Mouse (Mus musculus): ENCODE measurements around the gene Cox15. TPM values are rescaled to one million over a fixed set of nuclear protein-coding genes. Genes with fewer than 3 reads are reported as not detected.

The Cox15 gene
- total and polyA plus RNA-seq, 3 experiments, result 30.2 to 59.1 (median 32.4) TPM

GRCm38 (mm10) chr19:43795511-43795910 lies 42.7 kb upstream of the Cox15 start:
- Histone ChIP-seq H3K79me2 (ENCODE audit: control insufficient read depth, insufficient read depth, low read length, poor library complexity) (no peaks in the 10 kb centered on the region), H3K27ac (ENCODE audit: control insufficient read depth, low read depth, low read length) (no peak overlapping the region), H3K4me1 (ENCODE audit: control insufficient read depth in 1 of 2, insufficient read depth in 2 of 2, low read length in 2 of 2) (no peaks in the 10 kb centered on the region), H3K9ac (ENCODE audit: control insufficient read depth, low read depth, low read length, poor library complexity, severe bottlenecking) (no peak overlapping the region), H3K36me3 (ENCODE audit: control insufficient read depth in 1 of 2, insufficient read depth in 2 of 2, low read length in 2 of 2) (no peaks in the 10 kb centered on the region), H3K27me3 (ENCODE audit: control insufficient read depth in 1 of 2, insufficient read depth in 2 of 2, low read length in 2 of 2) (peaks cover 0 to 2% of the 10 kb centered on the region in 2 experiments; a peak in 2 of 4 replicates), H3K4me3 (ENCODE audit: control insufficient read depth in 1 of 2, insufficient read depth in 1 of 2, low read depth in 2 of 2, low read length in 2 of 2) (no peak overlapping the region), H3K9me3 (replicated peaks; ENCODE audit: insufficient read depth, low read length) (no peaks in the 10 kb centered on the region)
- DNase-seq (ENCODE audit: low read depth, low spot score), result no peak
- TF ChIP-seq TBP (IDR thresholded peaks at IDR 0.05; ENCODE audit: low read depth, low read length) (no peak), ELF1 (IDR thresholded peaks at IDR 0.05; ENCODE audit: low read depth, low read length) (no peak), TAL1 (IDR thresholded peaks at IDR 0.05; ENCODE audit: low read length) (no peak)

GRCm38 (mm10) chr19:43793951-43794350 lies 41.2 kb upstream of the Cox15 start:
- Histone ChIP-seq H3K9me3 (replicated peaks; ENCODE audit: insufficient read depth, low read length) (no peaks in the 10 kb centered on the region), H3K27me3 (ENCODE audit: control insufficient read depth in 1 of 2, insufficient read depth in 2 of 2, low read length in 2 of 2) (peaks cover 0 to 2% of the 10 kb centered on the region in 2 experiments; a peak in 2 of 4 replicates), H3K9ac (ENCODE audit: control insufficient read depth, low read depth, low read length, poor library complexity, severe bottlenecking) (no peak overlapping the region), H3K79me2 (ENCODE audit: control insufficient read depth, insufficient read depth, low read length, poor library complexity) (no peaks in the 10 kb centered on the region), H3K4me1 (ENCODE audit: control insufficient read depth in 1 of 2, insufficient read depth in 2 of 2, low read length in 2 of 2) (no peaks in the 10 kb centered on the region), H3K4me3 (ENCODE audit: control insufficient read depth in 1 of 2, insufficient read depth in 1 of 2, low read depth in 2 of 2, low read length in 2 of 2) (no peak overlapping the region), H3K27ac (ENCODE audit: control insufficient read depth, low read depth, low read length) (no peak overlapping the region), H3K36me3 (ENCODE audit: control insufficient read depth in 1 of 2, insufficient read depth in 2 of 2, low read length in 2 of 2) (no peaks in the 10 kb centered on the region)
- no peak for DNase-seq (ENCODE audit: low read depth, low spot score)
- no peak for TF ChIP-seq RCOR1 (IDR thresholded peaks at IDR 0.05; ENCODE audit: low read depth, low read length)
- TF ChIP-seq KAT2A (conservative IDR thresholded peaks at IDR 0.05; ENCODE audit: low read depth, low read length), result no peak
- no peak for TF ChIP-seq MAZ (IDR thresholded peaks at IDR 0.05; ENCODE audit: low read depth, low read length)
- TF ChIP-seq CTCF (IDR thresholded peaks at IDR 0.05 in 2 of 3, conservative IDR thresholded peaks at IDR 0.05 in 1 of 3; ENCODE audit: control insufficient read depth in 1 of 3, insufficient read depth in 1 of 3, low read depth in 2 of 3, low read length in 3 of 3, poor library complexity in 1 of 3, severe bottlenecking in 1 of 3), result no peak
- no peak for TF ChIP-seq ELF1 (IDR thresholded peaks at IDR 0.05; ENCODE audit: low read depth, low read length)
- TF ChIP-seq MAFK (IDR thresholded peaks at IDR 0.05; ENCODE audit: borderline replicate concordance, low read depth, low read length), result no peak
- no peak for TF ChIP-seq USF2 (IDR thresholded peaks at IDR 0.05; ENCODE audit: borderline replicate concordance in 1 of 2, insufficient read depth in 1 of 2, low read depth in 1 of 2, low read length in 2 of 2)

DNA sequence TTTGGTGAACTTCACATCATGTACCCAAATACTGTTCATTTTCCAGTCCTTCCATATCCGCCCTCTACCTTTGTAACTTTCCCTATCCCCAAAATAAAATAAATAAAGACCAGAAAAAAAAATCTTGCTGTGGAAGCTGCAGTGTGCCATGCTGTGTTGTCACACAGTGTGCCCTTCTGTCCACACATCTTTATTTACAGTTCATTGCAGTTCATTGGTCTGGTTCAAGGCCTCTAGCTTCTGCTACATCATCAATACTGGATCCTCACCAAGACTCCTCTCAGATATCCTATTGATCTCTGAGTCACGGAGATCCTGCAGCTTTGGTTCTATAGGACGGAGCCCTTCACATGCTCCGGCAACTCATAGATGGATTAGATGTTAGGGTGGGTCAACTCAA lies 39.7 kb upstream of the Cox15 start:
- Histone ChIP-seq H3K4me3 (ENCODE audit: control insufficient read depth in 1 of 2, insufficient read depth in 1 of 2, low read depth in 2 of 2, low read length in 2 of 2) (no peak overlapping the region), H3K9me3 (replicated peaks; ENCODE audit: insufficient read depth, low read length) (no peaks in the 10 kb centered on the region), H3K27me3 (ENCODE audit: control insufficient read depth in 1 of 2, insufficient read depth in 2 of 2, low read length in 2 of 2) (peaks cover 0 to 2% of the 10 kb centered on the region in 2 experiments; a peak in 2 of 4 replicates), H3K27ac (ENCODE audit: control insufficient read depth, low read depth, low read length) (no peak overlapping the region), H3K36me3 (ENCODE audit: control insufficient read depth in 1 of 2, insufficient read depth in 2 of 2, low read length in 2 of 2) (no peaks in the 10 kb centered on the region), H3K9ac (ENCODE audit: control insufficient read depth, low read depth, low read length, poor library complexity, severe bottlenecking) (no peak overlapping the region), H3K79me2 (ENCODE audit: control insufficient read depth, insufficient read depth, low read length, poor library complexity) (no peaks in the 10 kb centered on the region), H3K4me1 (ENCODE audit: control insufficient read depth in 1 of 2, insufficient read depth in 2 of 2, low read length in 2 of 2) (no peaks in the 10 kb centered on the region)
- DNase-seq (ENCODE audit: low read depth, low spot score), result no peak
- TF ChIP-seq MEF2A (IDR thresholded peaks at IDR 0.05; ENCODE audit: extremely low read depth, insufficient replicate concordance, low read depth, low read length, poor library complexity, severe bottlenecking), result no peak
- no peak for TF ChIP-seq MXI1 (IDR thresholded peaks at IDR 0.05; ENCODE audit: low read depth, low read length)
- no peak for TF ChIP-seq GATA1 (IDR thresholded peaks at IDR 0.05; ENCODE audit: low read depth, low read length)
- no peak for TF ChIP-seq MYB (IDR thresholded peaks at IDR 0.05; ENCODE audit: low read depth, low read length)
- TF ChIP-seq MAX (IDR thresholded peaks at IDR 0.05; ENCODE audit: low read length), result no peak
- TF ChIP-seq GABPA (IDR thresholded peaks at IDR 0.05; ENCODE audit: low read depth, low read length), result no peak
- TF ChIP-seq RAD21 (IDR thresholded peaks at IDR 0.05; ENCODE audit: low read depth, low read length), result no peak
- TF ChIP-seq KAT2A (conservative IDR thresholded peaks at IDR 0.05; ENCODE audit: low read depth, low read length), result no peak
- no peak for TF ChIP-seq ZKSCAN1 (IDR thresholded peaks at IDR 0.05; ENCODE audit: low read depth, low read length)
- no peak for TF ChIP-seq POLR2AphosphoS5 (IDR thresholded peaks at IDR 0.05; ENCODE audit: borderline replicate concordance, low read depth, low read length)
- TF ChIP-seq NELFE (IDR thresholded peaks at IDR 0.05; ENCODE audit: low read depth, low read length), result no peak
- TF ChIP-seq ZC3H11A (IDR thresholded peaks at IDR 0.05; ENCODE audit: low read depth, low read length), result no peak
- no peak for TF ChIP-seq RCOR1 (IDR thresholded peaks at IDR 0.05; ENCODE audit: low read depth, low read length)
- TF ChIP-seq MAZ (IDR thresholded peaks at IDR 0.05; ENCODE audit: low read depth, low read length), result no peak
- no peak for TF ChIP-seq TBP (IDR thresholded peaks at IDR 0.05; ENCODE audit: low read depth, low read length)
- TF ChIP-seq ZMIZ1 (IDR thresholded peaks at IDR 0.05; ENCODE audit: low read depth, low read length), result no peak
- TF ChIP-seq ZNF384 (IDR thresholded peaks at IDR 0.05; ENCODE audit: low read depth, low read length), result no peak
- no peak for TF ChIP-seq UBTF (IDR thresholded peaks at IDR 0.05; ENCODE audit: borderline replicate concordance, insufficient read depth, low read depth, low read length)
- no peak for TF ChIP-seq TAL1 (IDR thresholded peaks at IDR 0.05; ENCODE audit: low read length)
- no peak for TF ChIP-seq NRF1 (IDR thresholded peaks at IDR 0.05; ENCODE audit: insufficient read depth, low read depth, low read length, poor library complexity, severe bottlenecking)
